Mouse (Mus musculus): ENCODE measurements around the gene E2f4. TPM values are rescaled to one million over a fixed set of nuclear protein-coding genes. Genes with fewer than 3 reads are reported as not detected.

Gene E2f4
- polyA plus RNA-seq, 1 experiment from 2014 or later, result 60.8 TPM

GRCm38 (mm10) chr8:105342768-105343167 lies 45.3 kb downstream of the E2f4 start:
- 62% methylated on average over 4 of the region's 4 CpGs for WGBS
- H3K4me1 ChIP-seq (replicated peaks), result peaks cover 76% of the 10 kb centered on the region
- no peaks in the 10 kb centered on the region for H3K27me3 ChIP-seq (replicated peaks)
- H3K9me3 ChIP-seq (replicated peaks), result no peaks in the 10 kb centered on the region
- no peak overlapping the region for H3K9ac ChIP-seq
- no peak overlapping the region for H3K27ac ChIP-seq (ENCODE audit: poor library complexity, severe bottlenecking)
- no peak overlapping the region for H3K4me3 ChIP-seq
- H3K36me3 ChIP-seq, result peaks cover 7% of the 10 kb centered on the region
- no peak for ATAC-seq (ENCODE audit: insufficient number of reproducible peaks, low FRiP score)
- no peak overlapping the region for H3K4me2 ChIP-seq

GRCm38 (mm10) chr8:105343791-105344574 lies 46.5 kb downstream of the E2f4 start:
- no peak for ATAC-seq (ENCODE audit: insufficient number of reproducible peaks, low FRiP score)
- H3K4me3 ChIP-seq, result no peak overlapping the region
- H3K4me1 ChIP-seq (replicated peaks), result peaks cover 67% of the 10 kb centered on the region
- no peaks in the 10 kb centered on the region for H3K27me3 ChIP-seq (replicated peaks)
- no peak overlapping the region for H3K27ac ChIP-seq (ENCODE audit: poor library complexity, severe bottlenecking)
- WGBS, result 54% methylated on average over 8 of the region's 8 CpGs
- H3K9ac ChIP-seq, result no peak overlapping the region
- no peaks in the 10 kb centered on the region for H3K9me3 ChIP-seq (replicated peaks)
- peak overlapping the region; percentile 4; the same call in 1 of the 2 replicates for H3K4me2 ChIP-seq
- no peaks in the 10 kb centered on the region for H3K36me3 ChIP-seq

- 41% methylated on average over 7 of the region's 7 CpGs for WGBS
- Histone ChIP-seq H3K9ac (peak overlapping the region; percentile 88; the same call in 1 of the 2 replicates), H3K4me1 (replicated peaks) (peaks cover 64% of the 10 kb centered on the region), H3K36me3 (no peaks in the 10 kb centered on the region), H3K4me3 (peak overlapping the region; percentile 78), H3K27me3 (replicated peaks) (no peaks in the 10 kb centered on the region), H3K27ac (ENCODE audit: poor library complexity, severe bottlenecking) (peak overlapping the region; percentile 54), H3K9me3 (replicated peaks) (no peaks in the 10 kb centered on the region), H3K4me2 (peak overlapping the region; percentile 99)
- no peak for ATAC-seq (ENCODE audit: insufficient number of reproducible peaks, low FRiP score)
These were observed 47.9 kb downstream of the E2f4 start for GRCm38 (mm10) chr8:105345061-105345975.

- no peaks in the 10 kb centered on the region; the same call in 1 of the 2 replicates for H3K27me3 ChIP-seq (replicated peaks)
- peak overlapping the region; percentile 92 for H3K27ac ChIP-seq (ENCODE audit: poor library complexity, severe bottlenecking)
- peak; percentile 40 for ATAC-seq (ENCODE audit: insufficient number of reproducible peaks, low FRiP score)
- H3K36me3 ChIP-seq, result no peaks in the 10 kb centered on the region
- WGBS, result under 1% methylated on average over 34 of the region's 34 CpGs
- H3K4me3 ChIP-seq, result peak overlapping the region; percentile 78
- H3K9ac ChIP-seq, result peak overlapping the region; percentile 88
- H3K9me3 ChIP-seq (replicated peaks), result no peaks in the 10 kb centered on the region
- H3K4me1 ChIP-seq (replicated peaks), result peaks cover 56% of the 10 kb centered on the region
- H3K4me2 ChIP-seq, result peak overlapping the region; percentile 99
These were observed 49.4 kb downstream of the E2f4 start for GRCm38 (mm10) chr8:105346611-105347427.

GRCm38 (mm10) chr8:105347428-105348221 lies 50.2 kb downstream of the E2f4 start, which contains the start of gene Fhod1:
Gene Fhod1, minus strand, starts transcription at chr8:105347953.
- H3K9ac ChIP-seq, result peak within 1 kb of the TSS; percentile 88
- H3K4me3 ChIP-seq, result peak within 1 kb of the TSS; percentile 78
- H3K36me3 ChIP-seq, result no peaks in the 10 kb centered on the region
- H3K9me3 ChIP-seq (replicated peaks), result no peaks in the 10 kb centered on the region
- no peaks in the 10 kb centered on the region; the same call in 1 of the 2 replicates for H3K27me3 ChIP-seq (replicated peaks)
- H3K4me1 ChIP-seq (replicated peaks), result peaks cover 52% of the 10 kb centered on the region
- ATAC-seq (ENCODE audit: insufficient number of reproducible peaks, low FRiP score), result peak; percentile 90
- peak within 1 kb of the TSS; percentile 99 for H3K4me2 ChIP-seq
- WGBS, result under 1% methylated on average over 53 of the region's 53 CpGs
- H3K27ac ChIP-seq (ENCODE audit: poor library complexity, severe bottlenecking), result peak within 1 kb of the TSS; percentile 92

GRCm38 (mm10) chr8:105348450-105349095 lies 51.1 kb downstream of the E2f4 start, which contains the start of gene Slc9a5:
Gene Slc9a5, plus strand, starts transcription at chr8:105348843.
- Histone ChIP-seq H3K27ac (ENCODE audit: poor library complexity, severe bottlenecking) (peak within 1 kb of the TSS; percentile 92), H3K36me3 (no peaks in the 10 kb centered on the region), H3K4me1 (replicated peaks) (peaks cover 49% of the 10 kb centered on the region), H3K4me2 (peak within 1 kb of the TSS; percentile 99), H3K4me3 (peak within 1 kb of the TSS; percentile 78), H3K9ac (peak within 1 kb of the TSS; percentile 88), H3K9me3 (replicated peaks) (no peaks in the 10 kb centered on the region), H3K27me3 (replicated peaks) (no peaks in the 10 kb centered on the region; the same call in 1 of the 2 replicates)
- under 1% methylated on average over 34 of the region's 34 CpGs for WGBS
- no peak for ATAC-seq (ENCODE audit: insufficient number of reproducible peaks, low FRiP score)

- Histone ChIP-seq H3K4me2 (peak overlapping the region; percentile 99), H3K9ac (peak overlapping the region; percentile 74), H3K36me3 (no peaks in the 10 kb centered on the region), H3K27me3 (replicated peaks) (no peaks in the 10 kb centered on the region; the same call in 1 of the 2 replicates), H3K9me3 (replicated peaks) (no peaks in the 10 kb centered on the region), H3K4me3 (peak overlapping the region; percentile 78), H3K4me1 (replicated peaks) (peaks cover 43% of the 10 kb centered on the region), H3K27ac (ENCODE audit: poor library complexity, severe bottlenecking) (no peak overlapping the region)
- no peak for ATAC-seq (ENCODE audit: insufficient number of reproducible peaks, low FRiP score)
- WGBS, result 0% methylated on average over 37 of the region's 48 CpGs
These were observed 51.8 kb downstream of the E2f4 start for GRCm38 (mm10) chr8:105349096-105349771.

- Histone ChIP-seq H3K9ac (no peak overlapping the region; the same call in 1 of the 2 replicates), H3K4me3 (peak overlapping the region; percentile 78; the same call in 1 of the 2 replicates)
- WGBS, result 25% methylated on average over 7 of the region's 7 CpGs
These were observed 52.7 kb downstream of the E2f4 start for GRCm38 (mm10) chr8:105350186-105350585.

GRCm38 (mm10) chr8:105353583-105354135 lies 56.2 kb downstream of the E2f4 start:
- Histone ChIP-seq H3K9me3 (replicated peaks) (no peaks in the 10 kb centered on the region), H3K4me3 (no peak overlapping the region), H3K27me3 (replicated peaks) (peaks cover 5% of the 10 kb centered on the region; the same call in 1 of the 2 replicates), H3K27ac (ENCODE audit: poor library complexity, severe bottlenecking) (no peak overlapping the region), H3K9ac (no peak overlapping the region), H3K36me3 (no peaks in the 10 kb centered on the region), H3K4me1 (replicated peaks) (peaks cover 25% of the 10 kb centered on the region), H3K4me2 (no peak overlapping the region)
- 77% methylated on average over 8 of the region's 8 CpGs for WGBS
- no peak for ATAC-seq (ENCODE audit: insufficient number of reproducible peaks, low FRiP score)

More at GRCm38 (mm10) chr8:105350186-105350585, 52.7 kb downstream of the E2f4 start:
- no peak overlapping the region; the same call in 1 of the 2 replicates for H3K27ac ChIP-seq (ENCODE audit: poor library complexity, severe bottlenecking)
- no peak for ATAC-seq (ENCODE audit: insufficient number of reproducible peaks, low FRiP score)
- H3K4me1 ChIP-seq (replicated peaks), result peaks cover 39% of the 10 kb centered on the region
- peak overlapping the region; percentile 99 for H3K4me2 ChIP-seq
- H3K36me3 ChIP-seq, result no peaks in the 10 kb centered on the region
- H3K27me3 ChIP-seq (replicated peaks), result no peaks in the 10 kb centered on the region; the same call in 1 of the 2 replicates
- no peaks in the 10 kb centered on the region for H3K9me3 ChIP-seq (replicated peaks)
